Mouse (Mus musculus): ENCODE data around the gene D2hgdh.
"Not testable (repeated sequence)": the region's sequence is repeated elsewhere in the genome, so short reads cannot be mapped to it uniquely, and the experiment has no call there.

The D2hgdh gene

GRCm38 (mm10) chr1:93881778-93882177 is 57.1 kb downstream of the D2hgdh start:
- in situ Hi-C loops (cut with MboI; ENCODE audit: low pct_unique_long_range_greater_than_20kb in 1 of 2, low sequenced_read_pairs in 2 of 2, unreplicated experiment in 1 of 2) = not testable (repeated sequence)

GRCm38 (mm10) chr1:93890936-93891335 is 66.2 kb downstream of the D2hgdh start:
- in situ Hi-C loops (cut with MboI; ENCODE audit: low pct_unique_long_range_greater_than_20kb in 1 of 2, low sequenced_read_pairs in 2 of 2, unreplicated experiment in 1 of 2) = not testable (repeated sequence)

- in situ Hi-C loops (cut with MboI; ENCODE audit: low pct_unique_long_range_greater_than_20kb in 1 of 2, low sequenced_read_pairs in 2 of 2, unreplicated experiment in 1 of 2) = not testable (repeated sequence)
These were observed 72.7 kb downstream of the D2hgdh start for GRCm38 (mm10) chr1:93897395-93897794.

GRCm38 (mm10) chr1:93901291-93901690 is 76.6 kb downstream of the D2hgdh start:
- in situ Hi-C loops (cut with MboI; ENCODE audit: low pct_unique_long_range_greater_than_20kb in 1 of 2, low sequenced_read_pairs in 2 of 2, unreplicated experiment in 1 of 2) = not testable (repeated sequence)
